Mouse (Mus musculus): ENCODE results near the gene Artn. TPM values are rescaled to one million over a fixed set of nuclear protein-coding genes. Genes with fewer than 3 reads are reported as not detected.

The Artn gene
- total RNA-seq, 2 experiments from 2014 or later = 3.6 to 3.9 TPM

GRCm38 (mm10) chr4:117943317-117943716 is 13.8 kb upstream of the Artn start:
- no peak for TF ChIP-seq CTCF (IDR thresholded peaks at IDR 0.05)
- DNase-seq (ENCODE audit: extremely low spot score in 1 of 2, low spot score in 2 of 2) = no peak
- intact Hi-C loops (cut with DNase I) = no loop called here
- Histone ChIP-seq H3K4me3 (no peak overlapping the region), H3K27ac (no peak overlapping the region)

GRCm38 (mm10) chr4:117936964-117937363 is 7.4 kb upstream of the Artn start:
- intact Hi-C loops (cut with DNase I) = no loop called here
- no peak overlapping the region for H3K27ac ChIP-seq
- DNase-seq (ENCODE audit: extremely low spot score in 1 of 2, low spot score in 2 of 2) = no peak
- H3K4me3 ChIP-seq = no peak overlapping the region
- no peak for TF ChIP-seq CTCF (IDR thresholded peaks at IDR 0.05)

DNA sequence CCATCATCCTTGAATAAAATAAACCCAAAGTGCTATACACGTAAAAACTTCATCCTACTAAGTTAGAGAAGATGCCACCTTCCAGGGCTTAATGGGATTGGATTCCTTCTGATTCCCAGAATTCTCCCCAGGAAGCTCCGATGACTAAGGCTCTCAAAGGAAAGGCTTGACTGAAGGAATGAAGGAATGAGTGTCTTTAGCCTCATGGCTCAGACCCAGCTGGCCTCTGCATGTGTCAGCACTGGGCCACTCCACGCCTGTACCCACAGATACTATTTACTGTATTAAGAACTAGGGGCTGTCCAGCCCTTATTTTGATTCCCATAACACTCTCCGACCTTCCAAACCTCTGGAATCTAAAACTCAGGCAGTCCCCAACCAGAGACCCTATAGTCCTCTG is 4.5 kb upstream of the Artn start:
- TF ChIP-seq CTCF (IDR thresholded peaks at IDR 0.05) = no peak
- Histone ChIP-seq H3K4me3 (no peak overlapping the region), H3K27ac (no peak overlapping the region)
- intact Hi-C loops (cut with DNase I) = no loop called here
- no peak for DNase-seq (ENCODE audit: extremely low spot score in 1 of 2, low spot score in 2 of 2)

- DNase-seq (ENCODE audit: extremely low spot score in 1 of 2, low spot score in 2 of 2) = no peak
- H3K4me3 ChIP-seq = no peak overlapping the region
- intact Hi-C loops (cut with DNase I) = no loop called here
- TF ChIP-seq CTCF (IDR thresholded peaks at IDR 0.05) = no peak
- no peak overlapping the region for H3K27ac ChIP-seq
Measured at GRCm38 (mm10) chr4:117933248-117933647, 3.7 kb upstream of the Artn start.

- DNase-seq (ENCODE audit: extremely low spot score in 1 of 2, low spot score in 2 of 2) = peak; percentile 35 to 59
- intact Hi-C loops (cut with DNase I) = loop anchor here (1.0 to 5.0 kb wide), 3 partner anchors 101 to 364 kb away; partner anchors contain the start of gene Ptprf
- Histone ChIP-seq H3K27ac (no peak overlapping the region), H3K4me3 (no peak overlapping the region)
- TF ChIP-seq CTCF (IDR thresholded peaks at IDR 0.05) = peak; percentile 64
Measured at GRCm38 (mm10) chr4:117928699-117929241, 793 bp downstream of the Artn start.

- DNase-seq (ENCODE audit: extremely low spot score in 1 of 2, low spot score in 2 of 2) = no peak
- Histone ChIP-seq H3K27ac (no peak overlapping the region), H3K4me3 (no peak overlapping the region)
- intact Hi-C loops (cut with DNase I) = loop anchor here (1.0 to 5.0 kb wide), 3 partner anchors 101 to 364 kb away; partner anchors contain the start of gene Ptprf
- TF ChIP-seq CTCF (IDR thresholded peaks at IDR 0.05) = peak; percentile 82
Measured at GRCm38 (mm10) chr4:117928234-117928633, 1.3 kb downstream of the Artn start.

DNA sequence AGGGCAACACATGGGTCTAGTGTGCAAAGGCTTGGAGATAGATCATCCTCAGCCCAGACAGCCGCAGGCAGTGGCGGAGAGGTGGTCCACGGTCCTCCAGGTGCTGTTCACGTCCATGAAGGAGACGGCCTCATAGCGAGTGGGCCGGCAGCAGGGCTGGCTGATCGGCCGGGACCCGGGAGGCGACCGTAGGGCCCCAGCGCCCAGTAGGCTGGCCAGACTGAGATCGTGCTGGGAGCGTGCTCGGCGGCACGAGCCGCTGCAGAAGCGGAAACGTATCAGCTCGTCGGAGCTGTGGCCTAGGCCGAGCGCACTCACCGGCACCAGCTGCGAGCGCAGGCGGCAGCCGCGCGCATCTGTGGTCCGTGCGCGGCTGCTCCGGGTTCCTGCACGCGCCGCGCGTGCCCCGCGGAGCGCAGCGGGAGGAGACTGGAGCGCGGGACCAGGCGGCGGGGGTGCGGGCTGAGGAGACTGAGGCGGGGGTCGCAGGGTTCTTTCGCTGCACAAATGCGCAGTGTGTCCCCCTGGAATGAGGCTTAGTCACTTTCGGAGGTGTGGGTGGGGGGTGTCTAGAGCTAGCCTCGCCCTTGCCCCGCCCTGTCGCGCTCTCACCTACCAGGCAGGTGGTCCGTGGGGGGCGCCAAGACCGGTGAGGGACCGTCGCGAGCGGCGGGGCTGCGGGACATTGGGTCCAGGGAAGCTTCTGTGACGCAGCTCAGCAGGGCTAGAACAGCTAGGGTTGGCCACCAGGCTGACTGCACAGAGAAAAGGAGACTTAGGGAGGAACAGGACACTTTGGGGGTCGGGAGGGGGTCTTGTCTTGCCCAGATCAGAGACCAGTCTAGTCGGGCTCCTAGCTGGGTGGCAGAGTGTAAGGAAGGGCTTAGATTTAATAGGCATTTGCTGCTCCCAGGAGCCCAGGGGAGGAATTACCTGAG is 2.7 kb downstream of the Artn start:
- H3K27ac ChIP-seq = peak overlapping the region; percentile 82

GRCm38 (mm10) chr4:117924916-117925315 is 4.6 kb downstream of the Artn start:
- intact Hi-C loops (cut with DNase I) = loop anchor here (5.0 kb wide), 2 partner anchors 98 to 367 kb away; partner anchors contain the start of gene Ptprf
- H3K4me3 ChIP-seq = no peak overlapping the region
- no peak for DNase-seq (ENCODE audit: extremely low spot score in 1 of 2, low spot score in 2 of 2)
- no peak overlapping the region for H3K27ac ChIP-seq
- TF ChIP-seq CTCF (IDR thresholded peaks at IDR 0.05) = no peak

More for the DNA sequence above, 2.7 kb downstream of the Artn start:
- intact Hi-C loops (cut with DNase I) = loop anchor here (5.0 kb wide), 2 partner anchors 100 to 365 kb away; partner anchors contain the start of gene Ptprf
- no peak for TF ChIP-seq CTCF (IDR thresholded peaks at IDR 0.05)
- DNase-seq (ENCODE audit: extremely low spot score in 1 of 2, low spot score in 2 of 2) = peak; percentile 70 to 72
- peak overlapping the region; percentile 58 for H3K4me3 ChIP-seq

GRCm38 (mm10) chr4:117923450-117923849 is 6.1 kb downstream of the Artn start:
- no peak overlapping the region for H3K4me3 ChIP-seq
- no peak for DNase-seq (ENCODE audit: extremely low spot score in 1 of 2, low spot score in 2 of 2)
- intact Hi-C loops (cut with DNase I) = no loop called here
- no peak overlapping the region for H3K27ac ChIP-seq
- no peak for TF ChIP-seq CTCF (IDR thresholded peaks at IDR 0.05)

DNA sequence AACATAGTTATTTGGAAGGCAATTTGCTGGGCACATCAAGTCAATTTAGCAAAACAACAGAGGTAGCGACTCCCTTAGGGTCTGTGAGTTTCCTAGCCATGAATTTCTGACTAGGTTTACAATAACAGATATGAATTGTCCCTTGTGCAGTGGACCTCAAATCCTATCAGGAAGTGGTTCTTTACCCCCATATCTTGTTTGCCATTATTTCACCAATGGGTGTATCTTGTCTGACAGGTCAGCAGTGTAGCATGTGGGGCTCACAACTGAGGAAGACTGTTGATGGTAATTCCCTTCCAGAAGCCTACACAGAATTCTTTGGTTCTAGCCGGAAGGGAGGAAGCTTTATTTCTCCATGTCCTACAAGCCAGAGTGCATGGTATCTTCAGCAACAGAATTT is 8.2 kb downstream of the Artn start:
- intact Hi-C loops (cut with DNase I) = no loop called here
- no peak for DNase-seq (ENCODE audit: extremely low spot score in 1 of 2, low spot score in 2 of 2)
- TF ChIP-seq CTCF (IDR thresholded peaks at IDR 0.05) = no peak

DNA sequence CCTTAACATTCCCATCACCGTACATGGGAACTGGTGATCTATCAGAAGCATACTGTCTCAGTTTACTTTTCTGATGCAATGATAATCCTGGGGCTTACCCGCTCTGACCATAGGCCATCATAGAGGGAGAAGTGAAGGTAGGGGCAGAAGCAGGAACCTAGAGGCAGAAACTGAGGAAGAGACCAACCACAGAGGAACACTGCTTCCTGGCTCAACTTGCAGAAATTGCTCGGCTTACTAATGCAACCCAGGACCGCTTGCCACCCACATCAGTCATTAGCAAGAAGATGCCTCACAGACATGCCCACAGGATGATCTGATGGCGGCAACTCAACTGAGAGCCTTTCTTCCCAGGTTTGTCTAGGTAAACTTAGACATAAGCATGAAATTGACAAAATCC is 10.8 kb downstream of the Artn start:
- intact Hi-C loops (cut with DNase I) = no loop called here
- DNase-seq (ENCODE audit: extremely low spot score in 1 of 2, low spot score in 2 of 2) = no peak

More for the DNA sequence above, 8.2 kb downstream of the Artn start:
- no peak overlapping the region for H3K27ac ChIP-seq
- H3K4me3 ChIP-seq = no peak overlapping the region

DNA sequence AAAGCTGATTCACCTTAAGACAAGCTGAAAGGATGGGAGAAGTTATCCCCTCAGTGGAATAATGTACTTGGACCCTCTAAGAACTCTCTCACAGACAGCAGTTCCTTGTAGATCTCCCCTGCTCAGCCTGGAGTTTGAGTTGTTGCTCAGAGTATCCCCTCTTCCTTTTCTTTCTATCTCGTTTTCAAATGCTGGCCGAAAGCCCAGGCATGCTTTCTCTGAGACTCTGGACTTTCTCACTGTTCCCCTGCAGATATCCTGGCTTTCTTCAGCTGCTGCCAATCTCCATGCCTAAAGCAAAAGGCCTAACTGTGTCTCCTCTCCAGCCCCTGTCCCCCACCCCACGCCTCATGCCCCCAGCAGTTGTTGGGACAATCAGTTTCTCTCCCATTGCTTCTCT is 11.3 kb downstream of the Artn start:
- TF ChIP-seq CTCF (IDR thresholded peaks at IDR 0.05) = no peak
- intact Hi-C loops (cut with DNase I) = no loop called here
- Histone ChIP-seq H3K4me3 (no peak overlapping the region), H3K27ac (no peak overlapping the region)
- DNase-seq (ENCODE audit: extremely low spot score in 1 of 2, low spot score in 2 of 2) = no peak

More for the DNA sequence above, 10.8 kb downstream of the Artn start:
- Histone ChIP-seq H3K27ac (no peak overlapping the region), H3K4me3 (no peak overlapping the region)
- no peak for TF ChIP-seq CTCF (IDR thresholded peaks at IDR 0.05)

Measured in left cerebral cortex, adult 2 months (tissue).